Mouse (Mus musculus): ENCODE measurements at regions not wholly inside any gene's neighbourhood (a gene's known extent, or its start where the extent isn't known, plus 50 kb on each side); places are given as distances from the start of the nearest gene placed in this dataset.

- no peak for TF ChIP-seq GATA4 (IDR thresholded peaks at IDR 0.05; ENCODE audit: insufficient replicate concordance, low read length)
Observed at GRCm38 (mm10) chr10:53852091-53852490, 101.2 kb upstream of the Fam184a start.

DNA sequence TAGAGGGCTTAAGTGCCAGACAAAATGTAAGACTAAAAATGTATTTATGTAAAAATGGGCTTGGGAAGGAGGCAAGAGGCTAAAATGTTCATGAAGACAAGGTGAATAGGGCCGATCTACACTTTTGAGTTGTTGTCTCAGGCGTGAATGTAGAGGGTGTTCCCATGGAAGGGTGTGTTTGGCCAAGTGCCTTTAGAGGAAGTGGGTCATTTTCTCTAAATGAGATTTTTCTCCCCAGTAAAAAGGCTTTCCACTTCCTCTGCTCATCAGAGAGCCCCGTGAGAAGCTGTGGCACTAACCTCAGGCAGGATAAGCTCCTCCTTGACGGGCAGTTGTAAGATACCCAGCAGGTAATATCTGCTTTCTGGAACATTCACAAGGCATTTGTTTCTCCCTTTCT, 99.6 kb upstream of the Fam184a start:
- TF ChIP-seq GATA4 (IDR thresholded peaks at IDR 0.05; ENCODE audit: insufficient replicate concordance, low read length) = no peak

DNA sequence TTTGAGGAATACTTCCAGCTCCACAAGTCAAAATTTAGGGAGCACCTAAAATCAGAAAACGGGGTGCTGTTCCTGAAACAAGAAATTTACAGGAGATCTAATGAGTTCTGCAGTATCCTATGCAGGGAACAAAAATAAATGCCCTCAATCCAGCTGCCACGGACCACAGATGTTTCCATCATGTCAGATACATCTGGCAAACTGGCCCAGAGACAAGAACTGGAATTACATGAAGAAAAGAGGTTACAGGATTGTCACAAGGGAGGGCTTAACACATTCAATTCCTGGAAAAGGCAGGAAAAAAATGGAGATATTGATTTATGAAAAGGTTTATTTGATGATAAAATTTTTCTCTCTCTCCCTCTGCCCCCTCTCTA, 62.3 kb upstream of the Fam184a start:
- TF ChIP-seq GATA4 (IDR thresholded peaks at IDR 0.05; ENCODE audit: insufficient replicate concordance, low read length) = no peak

- no peak for TF ChIP-seq GATA4 (IDR thresholded peaks at IDR 0.05; ENCODE audit: insufficient replicate concordance, low read length)
Observed at GRCm38 (mm10) chr10:53812597-53813243, 61.8 kb upstream of the Fam184a start.

- 0 out of 2 replicates have a peak, but pooled peaks have one; percentile 47 for TF ChIP-seq GATA4 (IDR thresholded peaks at IDR 0.05; ENCODE audit: insufficient replicate concordance, low read length)
Observed at GRCm38 (mm10) chr10:53811904-53812596, 61.1 kb upstream of the Fam184a start.

- TF ChIP-seq GATA4 (IDR thresholded peaks at IDR 0.05; ENCODE audit: insufficient replicate concordance, low read length) = no peak
Observed at GRCm38 (mm10) chr10:53806697-53807096, 55.8 kb upstream of the Fam184a start.

DNA sequence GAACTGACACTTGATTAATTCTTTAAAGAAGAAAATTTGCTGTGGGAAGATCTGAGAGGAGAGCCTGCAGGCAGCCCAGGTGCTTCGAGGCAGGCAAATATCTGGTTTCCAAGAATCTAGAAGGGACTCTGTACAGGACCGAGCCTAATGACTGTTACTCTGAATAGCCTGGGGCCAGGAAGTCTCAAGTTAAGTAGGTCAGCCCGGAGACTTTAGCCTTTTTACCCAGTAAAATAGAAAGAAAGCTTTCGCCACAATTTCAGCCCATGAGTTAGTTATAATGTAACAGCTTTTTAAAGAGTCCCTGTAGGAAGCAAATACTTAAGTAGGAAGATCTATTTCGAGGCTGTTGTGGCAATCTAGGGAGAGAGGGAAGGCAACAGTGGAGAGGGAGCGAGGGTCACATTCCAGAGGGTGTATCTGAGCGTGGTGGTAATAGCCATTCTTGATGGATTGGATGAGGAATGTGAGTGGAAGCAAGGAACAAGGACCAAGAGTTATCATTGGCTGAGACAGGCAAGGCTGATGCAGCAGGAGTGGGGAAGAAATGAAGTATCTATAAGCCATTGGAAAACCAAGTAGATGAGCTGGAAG, 50.2 kb upstream of the Fam184a start:
- TF ChIP-seq GATA4 (IDR thresholded peaks at IDR 0.05; ENCODE audit: insufficient replicate concordance, low read length) = no peak
